Mouse (Mus musculus) G1E (cell line): ENCODE results near the gene Gemin6. TPM values are rescaled to one million over a fixed set of nuclear protein-coding genes. Genes with fewer than 3 reads are reported as not detected.
A peak's percentile ranks its signal among the peaks of the same experiment; 100 is the strongest.
"Not testable (repeated sequence)": the region's sequence is repeated elsewhere in the genome, so short reads cannot be mapped to it uniquely, and the experiment has no call there.

Experiments
- ATAC-seq: 2 replicates; pipeline ENCODE4 v1.8.0; 2016; ENCODE audit warnings: mild to moderate bottlenecking; ENCODE audit not compliant: insufficient number of reproducible peaks, poor library complexity, low FRiP score, severe bottlenecking; ENCODE audit errors: extremely low read depth
- DNase-seq: peaks from one replicate; pipeline ENCODE4 v3.0.0; 2012; ENCODE audit warnings: low spot score
- H3K27me3 ChIP-seq: 2 replicates; pipeline ENCODE4 v1.6.1; 2012; ENCODE audit warnings: mild to moderate bottlenecking, low read length, inconsistent platforms; ENCODE audit not compliant: insufficient read depth
- H3K36me3 ChIP-seq: replicated peaks from 2 replicates; pipeline ENCODE3; 2012; ENCODE audit warnings: mild to moderate bottlenecking, inconsistent platforms
- H3K4me1 ChIP-seq: 2 replicates; pipeline ENCODE4 v1.6.1; 2012; ENCODE audit warnings: low read depth, low read length, inconsistent platforms, mixed read lengths; ENCODE audit not compliant: insufficient read depth
- H3K4me3 ChIP-seq: 2 replicates; pipeline ENCODE4 v1.5.1; 2012; ENCODE audit warnings: low read depth, mild to moderate bottlenecking, inconsistent platforms, low read length, moderate library complexity, mixed read lengths
- H3K9me3 ChIP-seq: replicated peaks from 2 replicates; pipeline ENCODE4 v1.6.1; 2012; ENCODE audit warnings: inconsistent platforms
- CTCF ChIP-seq: IDR thresholded peaks from 2 replicates; pipeline ENCODE4 v1.5.1; 2012; ENCODE audit warnings: low read depth, low read length, inconsistent platforms, mixed read lengths
- GATA1 ChIP-seq: IDR thresholded peaks from 2 replicates; pipeline ENCODE4 v1.6.1; 2012; ENCODE audit warnings: borderline replicate concordance, low read length, inconsistent platforms, mixed read lengths
- GATA2 ChIP-seq: IDR thresholded peaks from 2 replicates; pipeline ENCODE4 v1.6.1; 2012; ENCODE audit warnings: low read depth, low read length, inconsistent platforms, borderline replicate concordance
- POLR2AphosphoS5 ChIP-seq: IDR thresholded peaks from 2 replicates; pipeline ENCODE4 v1.6.1; 2012; ENCODE audit warnings: low read depth, low read length, inconsistent platforms; ENCODE audit not compliant: insufficient replicate concordance
- TAL1 ChIP-seq: conservative IDR thresholded peaks from 2 replicates; pipeline ENCODE4 v1.6.1; 2012; ENCODE audit warnings: low read depth, low read length, inconsistent platforms, mixed read lengths
- polyA plus RNA-seq: library from polyadenylated mRNA; stranded (reverse); fragments of >175 nt; gene quantifications from 2 replicates; pipeline ENCODE4 v1.2.3, GENCODE M21; 2012
- total RNA-seq, 2 experiments: library from RNA; stranded (forward) in 1 of 2; stranded (reverse) in 1 of 2; fragments of 200-1000 nt in 1 of 2; fragments of >200 nt in 1 of 2; fragmentation: Nextera tagmentation in 1 of 2; gene quantifications; 2 replicates each; pipeline ENCODE4 v1.2.3; 2014 to 2017

The Gemin6 gene
- total RNA-seq (2014; fragmentation: Nextera tagmentation) (28.8 and 30.9 TPM in 2 replicates), total RNA-seq (2017) (42.7 and 43.7 TPM in 2 replicates), polyA plus RNA-seq (0.96 and 1.4 TPM in 2 replicates)

DNA sequence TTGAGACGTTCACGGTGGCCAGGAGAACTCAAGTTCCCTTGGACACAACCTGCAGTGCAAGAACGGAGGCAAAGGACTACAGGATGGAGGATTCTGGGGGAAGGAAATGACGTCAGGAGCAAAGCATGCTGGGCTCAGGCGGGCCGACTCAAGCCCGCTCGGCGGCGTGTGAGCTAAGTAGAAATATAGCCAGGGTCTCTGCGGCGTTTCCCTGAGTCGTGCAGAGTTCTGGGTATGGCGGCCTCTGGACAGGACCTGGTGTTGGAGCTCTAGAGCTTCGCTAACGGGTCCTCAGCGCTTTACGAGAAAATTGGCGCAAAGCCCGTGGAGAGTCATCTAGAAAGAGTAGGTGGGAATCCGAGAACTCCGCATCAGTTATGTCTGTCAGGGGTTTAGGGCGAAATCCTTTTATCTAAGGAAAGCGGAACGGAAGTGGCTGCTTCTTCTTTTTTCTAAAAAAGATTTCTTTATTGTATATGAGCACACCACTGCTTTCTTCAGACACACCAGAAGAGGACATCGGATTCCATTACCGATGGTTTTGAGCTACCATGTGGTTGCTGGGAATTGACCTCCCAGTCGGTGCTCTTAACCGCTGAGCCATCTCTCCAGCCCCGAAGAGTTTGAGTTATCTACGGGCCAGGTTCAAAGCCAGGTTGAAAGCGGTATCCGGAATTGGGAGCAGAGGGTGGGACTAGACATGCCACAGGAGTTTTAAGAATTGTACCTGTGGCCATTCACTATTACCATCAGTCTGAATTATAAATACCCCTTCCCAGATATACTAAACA lies at the start of gene Gemin6:
TSS of gene Gemin6 (plus strand) at position 116 of the 791 bp plus-strand sequence.
- Histone ChIP-seq H3K4me3 (peak within 1 kb of the TSS; percentile 71), H3K27me3 (no peaks in the 10 kb centered on the region), H3K9me3 (no peaks in the 10 kb centered on the region), H3K4me1 (peaks cover 46% of the 10 kb centered on the region), H3K36me3 (peaks cover 23% of the 10 kb centered on the region)
- ATAC-seq (peak; percentile 86), DNase-seq (peak; percentile 76)
- TF ChIP-seq TAL1 (no peak), GATA2 (no peak), GATA1 (no peak), POLR2AphosphoS5 (no peak), CTCF (no peak)

DNA sequence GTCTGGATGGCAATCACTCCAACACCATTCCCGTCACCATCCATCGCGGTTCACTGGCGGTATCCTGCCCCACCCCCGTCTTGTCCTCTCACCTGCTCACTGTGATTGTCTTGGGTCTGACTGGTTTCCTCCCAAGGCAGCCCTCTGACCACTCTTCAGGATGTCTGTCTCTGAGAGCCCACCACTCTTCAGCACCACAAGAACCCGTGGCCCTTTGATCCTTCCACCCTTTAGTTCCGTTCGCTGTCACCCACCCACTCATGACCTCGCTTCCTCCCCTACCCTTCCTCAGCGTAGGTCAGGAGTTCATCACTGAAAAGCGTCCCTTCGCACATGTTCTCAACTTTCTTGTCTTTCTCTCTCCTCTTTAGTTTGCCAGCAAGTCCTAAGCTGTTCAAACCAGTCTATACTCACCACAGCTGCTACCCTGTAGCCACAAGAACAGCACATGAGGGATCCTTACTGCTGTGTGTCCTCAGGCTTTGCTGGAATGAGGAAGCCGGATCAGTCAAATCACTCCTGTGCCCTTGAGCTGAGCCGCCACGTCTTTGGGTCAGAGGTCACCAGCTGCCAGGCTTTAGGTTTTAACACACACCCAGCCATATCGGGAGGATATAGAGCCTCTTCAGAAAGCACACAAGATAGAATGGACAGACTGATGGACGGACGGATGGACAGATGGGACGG lies 49.4 kb upstream of the Gemin6 start:
- no peaks in the 10 kb centered on the region for H3K4me1 ChIP-seq
- TF ChIP-seq CTCF (no peak), GATA2 (no peak), GATA1 (no peak), POLR2AphosphoS5 (no peak)
- peaks cover 28% of the 10 kb centered on the region for H3K27me3 ChIP-seq
- H3K36me3 ChIP-seq = no peaks in the 10 kb centered on the region
- ATAC-seq (no peak), DNase-seq (no peak)
- H3K4me3 ChIP-seq = no peak overlapping the region
- H3K9me3 ChIP-seq = no peaks in the 10 kb centered on the region

DNA sequence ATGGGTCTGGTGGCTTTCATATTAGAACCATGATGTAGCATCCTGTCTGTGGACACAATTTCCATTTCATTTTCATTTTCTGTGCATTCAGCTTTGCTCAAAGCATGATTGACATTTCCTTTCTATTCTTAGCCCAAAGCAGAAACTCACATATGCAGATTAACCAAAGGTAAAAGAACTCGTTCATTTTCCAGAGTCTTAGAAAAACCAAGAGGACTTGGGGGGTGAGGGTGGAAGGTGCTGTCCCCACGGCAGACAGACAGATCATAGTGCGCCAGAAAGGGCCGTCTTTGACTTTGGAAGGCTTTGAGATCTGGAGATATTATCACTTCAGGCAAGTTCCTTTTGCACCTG lies 48.9 kb upstream of the Gemin6 start:
- DNase-seq (no peak), ATAC-seq (no peak)
- H3K4me1 ChIP-seq = peaks cover 3% of the 10 kb centered on the region; the same call in 1 of the 2 replicates
- H3K27me3 ChIP-seq = peaks cover 28% of the 10 kb centered on the region
- TF ChIP-seq POLR2AphosphoS5 (no peak), GATA2 (no peak), TAL1 (no peak), GATA1 (no peak), CTCF (no peak)
- no peaks in the 10 kb centered on the region for H3K36me3 ChIP-seq
- H3K9me3 ChIP-seq = no peaks in the 10 kb centered on the region
- H3K4me3 ChIP-seq = no peak overlapping the region

DNA sequence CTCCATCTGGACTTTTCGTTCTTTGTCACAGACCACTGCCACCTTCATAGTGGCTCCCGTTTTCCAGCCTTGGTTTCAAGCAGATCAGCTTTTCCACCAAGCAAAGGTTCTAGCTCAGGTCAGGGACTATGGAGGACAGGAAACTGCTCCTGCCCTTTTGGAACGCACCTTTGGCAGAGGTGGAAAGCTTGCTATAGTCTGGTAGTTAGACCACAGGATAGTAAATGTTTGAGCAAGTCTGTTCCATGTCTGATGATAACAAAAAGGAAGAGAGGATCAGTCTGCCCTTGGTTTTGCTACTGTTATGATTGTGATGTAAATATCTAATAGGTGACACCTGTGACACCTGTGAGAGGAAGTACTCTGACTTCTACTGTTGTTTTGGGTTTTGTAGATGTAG lies 48.3 kb upstream of the Gemin6 start:
- TF ChIP-seq GATA2 (no peak), POLR2AphosphoS5 (no peak), GATA1 (no peak), CTCF (no peak), TAL1 (no peak)
- H3K9me3 ChIP-seq = no peaks in the 10 kb centered on the region

DNA sequence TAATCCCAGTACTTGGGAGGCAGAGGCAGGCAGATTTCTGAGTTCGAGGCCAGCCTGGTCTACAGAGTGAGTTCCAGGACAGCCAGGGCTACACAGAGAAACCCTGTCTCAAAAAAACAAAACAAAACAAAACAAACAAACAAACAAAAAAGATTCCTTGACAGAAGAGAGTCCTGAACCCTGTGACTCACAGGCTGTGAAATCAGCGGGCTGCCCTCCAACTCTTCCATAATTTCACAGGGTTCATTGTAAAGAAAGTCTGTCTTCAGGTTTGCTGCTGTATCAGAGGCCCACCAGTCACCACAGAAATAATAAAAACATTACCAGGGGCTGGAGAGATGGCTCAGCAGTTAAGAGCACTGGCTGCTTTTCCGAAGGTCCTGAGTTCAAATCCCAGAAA lies 45.4 kb upstream of the Gemin6 start:
- peaks cover 21% of the 10 kb centered on the region for H3K27me3 ChIP-seq
- not testable (repeated sequence) for H3K4me3 ChIP-seq, H3K36me3 ChIP-seq, DNase-seq, ATAC-seq, H3K9me3 ChIP-seq, H3K4me1 ChIP-seq

More for the DNA sequence above, 48.3 kb upstream of the Gemin6 start:
- Histone ChIP-seq H3K4me1 (peaks cover 3% of the 10 kb centered on the region; the same call in 1 of the 2 replicates), H3K27me3 (peaks cover 26% of the 10 kb centered on the region), H3K4me3 (no peak overlapping the region), H3K36me3 (no peaks in the 10 kb centered on the region)
- ATAC-seq (no peak), DNase-seq (no peak)

DNA sequence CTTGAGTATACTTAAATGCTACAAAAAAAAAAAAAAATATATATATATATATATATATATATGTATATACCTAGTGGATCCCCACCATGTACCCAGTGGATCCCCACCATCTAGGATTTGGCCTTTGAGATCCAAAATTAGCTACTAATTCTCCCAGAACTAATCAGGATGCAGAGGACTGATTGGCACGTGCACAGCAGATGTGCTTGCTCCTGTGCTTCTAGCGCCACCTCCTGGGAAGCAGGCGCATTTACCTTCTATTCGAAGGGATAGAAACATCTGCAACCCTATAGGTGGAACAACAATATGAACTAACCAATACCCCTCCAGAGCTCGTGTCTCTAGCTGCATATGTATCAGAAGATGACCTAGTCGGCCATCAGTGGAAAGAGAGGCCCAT lies 44.3 kb upstream of the Gemin6 start:
- ATAC-seq (peak; percentile 75), DNase-seq (peak; percentile 32)
- peaks cover 11% of the 10 kb centered on the region for H3K27me3 ChIP-seq
- no peaks in the 10 kb centered on the region for H3K36me3 ChIP-seq
- no peak for TF ChIP-seq TAL1
- no peak for TF ChIP-seq GATA2
- TF ChIP-seq CTCF = peak; percentile 86
- no peak for TF ChIP-seq POLR2AphosphoS5
- no peaks in the 10 kb centered on the region for H3K9me3 ChIP-seq
- peaks cover 3% of the 10 kb centered on the region; the same call in 1 of the 2 replicates for H3K4me1 ChIP-seq
- no peak overlapping the region for H3K4me3 ChIP-seq
